Mouse (Mus musculus) liver, postnatal 0 days (tissue): Measurements from ENCODE around the gene Hist1h2bh.

Experiments
- CTCF ChIP-seq: sonication (generic); IDR thresholded peaks from 2 replicates; pipeline ENCODE4 v1.5.1; 2016; ENCODE audit warnings: antibody characterized with exemption, low read depth
- EP300 ChIP-seq: IDR thresholded peaks from 2 replicates; pipeline ENCODE4 v1.6.1; 2016; ENCODE audit warnings: antibody characterized with exemption, low read depth, mild to moderate bottlenecking

GRCm38 (mm10) chr13:23576906-23577639 lies 33.9 kb upstream of the Hist1h2bh start:
- TF ChIP-seq CTCF (no peak), EP300 (no peak)
